Mouse (Mus musculus) layer of hippocampus, postnatal 14 days (tissue): ENCODE measurements around the gene Cfl2. TPM values are rescaled to one million over a fixed set of nuclear protein-coding genes. Genes with fewer than 3 reads are reported as not detected.
"Not testable (repeated sequence)": the region's sequence is repeated elsewhere in the genome, so short reads cannot be mapped to it uniquely, and the experiment has no call there.

Experiments used
- DNase-seq, 2 experiments: peaks; one replicate each; pipeline ENCODE4 v3.0.0; 2021 to 2022; ENCODE audit warnings: low spot score in 2 of 2, mixed read lengths in 1 of 2
- long read RNA-seq, 2 experiments: library from polyadenylated mRNA; stranded (forward); transcript quantifications; one replicate each; pipeline ENCODE4 v2.0.0; 2021
- total RNA-seq, 2 experiments: library from RNA; stranded (reverse); gene quantifications; 2 replicates each; pipeline ENCODE4 v1.2.3; 2021

The Cfl2 gene
- total RNA-seq: 100 to 1,000 TPM; 140 to 142 TPM
- long read RNA-seq, experiment 1, transcript Cfl2-203 (4 exons, 1,128 nt): minor isoform, 6 of 104 reads
- long read RNA-seq, experiment 1, transcript Cfl2-201 (4 exons, 2,940 nt): major isoform, 59 of 104 reads
- long read RNA-seq, experiment 1, partial matches to known transcripts: 7 of 104 reads
- long read RNA-seq, experiment 1, other reads (novel, unspliced or antisense): 26 of 104 reads
- long read RNA-seq, experiment 2, transcript Cfl2-203 (4 exons, 1,128 nt): minor isoform, 21 of 149 reads
- long read RNA-seq, experiment 2, transcript Cfl2-201 (4 exons, 2,940 nt): major isoform, 94 of 149 reads
- long read RNA-seq, experiment 2, partial matches to known transcripts: 0 of 149 reads
- long read RNA-seq, experiment 2, other reads (novel, unspliced or antisense): 28 of 149 reads

GRCm38 (mm10) chr12:54862606-54863535 lies at the start of gene Cfl2:
Cfl2 (minus strand) TSS chr12:54862877.
- DNase-seq: peak; percentile 85

- DNase-seq: no peak
Observed at GRCm38 (mm10) chr12:54910387-54910786, 47.7 kb upstream of the Cfl2 start.

- DNase-seq: not testable (repeated sequence)
Observed at GRCm38 (mm10) chr12:54892559-54892958, 29.9 kb upstream of the Cfl2 start.

GRCm38 (mm10) chr12:54890426-54890825 lies 27.7 kb upstream of the Cfl2 start:
- DNase-seq: no peak

GRCm38 (mm10) chr12:54887580-54888127 lies 25.0 kb upstream of the Cfl2 start:
- DNase-seq: no peak

GRCm38 (mm10) chr12:54879630-54880029 lies 17.0 kb upstream of the Cfl2 start:
- DNase-seq: peak; percentile 21 to 41

GRCm38 (mm10) chr12:54879211-54879610 lies 16.5 kb upstream of the Cfl2 start:
- no peak for DNase-seq

GRCm38 (mm10) chr12:54877875-54878274 lies 15.2 kb upstream of the Cfl2 start:
- DNase-seq: no peak

- DNase-seq: no peak
Observed at GRCm38 (mm10) chr12:54876879-54877278, 14.2 kb upstream of the Cfl2 start.

GRCm38 (mm10) chr12:54874711-54875110 lies 12.0 kb upstream of the Cfl2 start:
- no peak for DNase-seq

- peak; percentile 49 to 78 for DNase-seq
Observed at GRCm38 (mm10) chr12:54861991-54862605, 579 bp downstream of the Cfl2 start.

GRCm38 (mm10) chr12:54859531-54859930 lies 3.1 kb downstream of the Cfl2 start:
- peak in 1 of 2 experiments; percentile 20 for DNase-seq

GRCm38 (mm10) chr12:54850551-54850950 lies 12.1 kb downstream of the Cfl2 start:
- DNase-seq: no peak

GRCm38 (mm10) chr12:54844415-54844814 lies 18.3 kb downstream of the Cfl2 start:
- no peak for DNase-seq

GRCm38 (mm10) chr12:54841576-54841975 lies 21.1 kb downstream of the Cfl2 start:
- no peak for DNase-seq

- no peak for DNase-seq
Observed at GRCm38 (mm10) chr12:54839815-54840214, 22.9 kb downstream of the Cfl2 start.

- no peak for DNase-seq
Observed at GRCm38 (mm10) chr12:54838931-54839330, 23.7 kb downstream of the Cfl2 start.

- DNase-seq: no peak
Observed at GRCm38 (mm10) chr12:54835608-54836570, 26.8 kb downstream of the Cfl2 start.

GRCm38 (mm10) chr12:54834925-54835447 lies 27.7 kb downstream of the Cfl2 start:
- peak; percentile 49 to 50 for DNase-seq
